Mouse (Mus musculus) fibroblast of lung, adult 2 months (primary cell): ENCODE measurements around the gene Pdzk1ip1.

Experiments used
- DNase-seq: peaks from one replicate; pipeline ENCODE4 v3.0.0-alpha.2; 2011; ENCODE audit warnings: low read depth

Gene Pdzk1ip1

GRCm38 (mm10) chr4:115121608-115122007, 33.1 kb downstream of the Pdzk1ip1 start:
- no peak for DNase-seq

- no peak for DNase-seq
Observed at GRCm38 (mm10) chr4:115123507-115123906, 35.0 kb downstream of the Pdzk1ip1 start.

GRCm38 (mm10) chr4:115124713-115125112, 36.2 kb downstream of the Pdzk1ip1 start:
- DNase-seq, result no peak

- no peak for DNase-seq
Observed at GRCm38 (mm10) chr4:115133085-115133484, 44.6 kb downstream of the Pdzk1ip1 start.

GRCm38 (mm10) chr4:115133621-115134295, 45.2 kb downstream of the Pdzk1ip1 start, which contains the start of gene Cyp4x1:
TSS of gene Cyp4x1 (minus strand) at chr4:115134281.
- no peak for DNase-seq

- no peak for DNase-seq
Observed at GRCm38 (mm10) chr4:115134296-115134630, 45.8 kb downstream of the Pdzk1ip1 start.
